Mouse (Mus musculus) MEL (cell line): ENCODE measurements at regions not wholly inside any gene's neighbourhood (a gene's known extent, or its start where the extent isn't known, plus 50 kb on each side); places are given as distances from the start of the nearest gene placed in this dataset.

ENCODE experiments used
- BHLHE40 ChIP-seq: IDR thresholded peaks from 2 replicates; pipeline ENCODE4 v1.6.1; 2012; ENCODE audit warnings: low read depth, mild to moderate bottlenecking, inconsistent platforms, low read length, improper control_type of control experiment, borderline replicate concordance
- CTCF ChIP-seq, 3 experiments: IDR thresholded peaks in 2 of 3; conservative IDR thresholded peaks in 1 of 3; 2 replicates each; pipeline ENCODE4 v1.5.1; 2011 to 2012; ENCODE audit warnings: low read length in 3 of 3, low read depth in 2 of 3, mild to moderate bottlenecking in 2 of 3, improper control_type of control experiment in 1 of 3, inconsistent platforms in 1 of 3, mixed read lengths in 1 of 3, moderate library complexity in 1 of 3; ENCODE audit not compliant: control insufficient read depth in 1 of 3, insufficient read depth in 1 of 3, poor library complexity in 1 of 3, severe bottlenecking in 1 of 3
- ZKSCAN1 ChIP-seq: IDR thresholded peaks from 2 replicates; pipeline ENCODE4 v1.6.1; 2012; ENCODE audit warnings: low read depth, mild to moderate bottlenecking, inconsistent platforms, low read length, improper control_type of control experiment, moderate library complexity

GRCm38 (mm10) chr9:14171589-14172240 lies 103.2 kb upstream of the Sesn3 start:
- TF ChIP-seq BHLHE40, result no peak
- TF ChIP-seq CTCF (IDR thresholded peaks at IDR 0.05 in 2 of 3, conservative IDR thresholded peaks at IDR 0.05 in 1 of 3; ENCODE audit: control insufficient read depth in 1 of 3, insufficient read depth in 1 of 3, low read depth in 2 of 3, low read length in 3 of 3, poor library complexity in 1 of 3, severe bottlenecking in 1 of 3), result no peak
- TF ChIP-seq ZKSCAN1, result no peak
